Mouse (Mus musculus) CH12.LX (cell line): ENCODE results near the gene Arhgef40. TPM values are rescaled to one million over a fixed set of nuclear protein-coding genes. Genes with fewer than 3 reads are reported as not detected.
A peak's percentile ranks its signal among the peaks of the same experiment; 100 is the strongest.

ENCODE experiments used
- DNase-seq: peaks from one replicate; pipeline ENCODE4 v3.0.0-alpha.2; 2013; ENCODE audit errors: extremely low read depth
- H3K27ac ChIP-seq: 2 replicates; pipeline ENCODE4 v1.5.1; 2012; ENCODE audit warnings: low read depth, mild to moderate bottlenecking, control low read depth, moderate library complexity; ENCODE audit not compliant: insufficient read depth
- H3K27me3 ChIP-seq: replicated peaks from 2 replicates; pipeline ENCODE3; 2012; ENCODE audit warnings: inconsistent platforms
- H3K36me3 ChIP-seq, 2 experiments: replicated peaks in 1 of 2; 2 replicates each; pipeline versions ENCODE3 to v1.6.1; 2012; ENCODE audit warnings: inconsistent platforms in 1 of 2, low read length in 1 of 2, mild to moderate bottlenecking in 1 of 2, mixed read lengths in 1 of 2, moderate library complexity in 1 of 2; ENCODE audit not compliant: control insufficient read depth in 1 of 2, insufficient read depth in 1 of 2
- H3K4me1 ChIP-seq, 2 experiments: 2 replicates each; pipeline ENCODE4 v1.6.1; 2012; ENCODE audit warnings: inconsistent platforms in 1 of 2, moderate library complexity in 1 of 2; ENCODE audit not compliant: insufficient read depth in 2 of 2, control insufficient read depth in 1 of 2
- H3K4me2 ChIP-seq: 2 replicates; pipeline ENCODE4 v1.6.1; 2012; ENCODE audit warnings: low read depth, mild to moderate bottlenecking, control low read depth; ENCODE audit not compliant: poor library complexity, insufficient read depth, severe bottlenecking
- H3K4me3 ChIP-seq, 3 experiments: fragments of 150-350 bp in 1 of 3; sonication (generic) in 1 of 3; replicated peaks in 1 of 3; 2 replicates each; pipeline versions ENCODE3 to v1.5.1; 2011 to 2012; ENCODE audit warnings: low read depth in 2 of 3, low read length in 2 of 3, mild to moderate bottlenecking in 2 of 3, moderate library complexity in 2 of 3, control low read depth in 1 of 3, improper control_type of control experiment in 1 of 3, inconsistent platforms in 1 of 3, mixed read lengths in 1 of 3; ENCODE audit not compliant: poor library complexity in 1 of 3
- H3K79me2 ChIP-seq: replicated peaks from 2 replicates; pipeline ENCODE4 v1.6.1; 2012; ENCODE audit warnings: mild to moderate bottlenecking, moderate library complexity; ENCODE audit not compliant: control insufficient read depth, poor library complexity, insufficient read depth, severe bottlenecking; ENCODE audit errors: extremely low read depth
- H3K9ac ChIP-seq: 2 replicates; pipeline ENCODE4 v1.6.1; 2012; ENCODE audit warnings: low read depth, mild to moderate bottlenecking, control low read depth, moderate library complexity; ENCODE audit not compliant: insufficient read depth
- H3K9me3 ChIP-seq: replicated peaks from 2 replicates; pipeline ENCODE3; 2012; ENCODE audit warnings: low read length, inconsistent platforms, mixed read lengths
- BHLHE40 ChIP-seq: IDR thresholded peaks from 2 replicates; pipeline ENCODE4 v1.6.1; 2011; ENCODE audit warnings: mild to moderate bottlenecking, low read depth, low read length, improper control_type of control experiment
- CHD1 ChIP-seq: IDR thresholded peaks from 2 replicates; pipeline ENCODE4 v1.6.1; 2012; ENCODE audit warnings: low read depth, low read length, improper control_type of control experiment, inconsistent platforms
- CTCF ChIP-seq, 2 experiments: IDR thresholded peaks in 1 of 2; conservative IDR thresholded peaks in 1 of 2; 2 replicates each; pipeline ENCODE4 v1.5.1; 2011 to 2012; ENCODE audit warnings: low read depth in 2 of 2, low read length in 2 of 2, improper control_type of control experiment in 1 of 2, inconsistent platforms in 1 of 2, mild to moderate bottlenecking in 1 of 2, moderate library complexity in 1 of 2
- E2F4 ChIP-seq: IDR thresholded peaks from 2 replicates; pipeline ENCODE4 v1.6.1; 2011; ENCODE audit warnings: low read depth, low read length, improper control_type of control experiment; ENCODE audit not compliant: insufficient replicate concordance
- ELF1 ChIP-seq: IDR thresholded peaks from 2 replicates; pipeline ENCODE4 v1.6.1; 2014; ENCODE audit warnings: low read depth, mild to moderate bottlenecking, inconsistent platforms, low read length, improper control_type of control experiment
- EP300 ChIP-seq: IDR thresholded peaks from 2 replicates; pipeline ENCODE4 v1.6.1; 2011; ENCODE audit warnings: low read length, improper control_type of control experiment
- ETS1 ChIP-seq: conservative IDR thresholded peaks from 2 replicates; pipeline ENCODE4 v1.6.1; 2012; ENCODE audit warnings: low read depth, mild to moderate bottlenecking, inconsistent platforms, low read length, improper control_type of control experiment, moderate library complexity
- GABPA ChIP-seq: IDR thresholded peaks from 2 replicates; pipeline ENCODE4 v1.6.1; 2012; ENCODE audit warnings: low read depth, low read length, improper control_type of control experiment, inconsistent platforms; ENCODE audit not compliant: insufficient replicate concordance
- IRF4 ChIP-seq: IDR thresholded peaks from 2 replicates; pipeline ENCODE4 v1.6.1; 2014; ENCODE audit warnings: low read depth, mild to moderate bottlenecking, inconsistent platforms, low read length, improper control_type of control experiment
- KAT2A ChIP-seq: IDR thresholded peaks from 2 replicates; pipeline ENCODE4 v1.6.1; 2012; ENCODE audit warnings: low read length, improper control_type of control experiment, inconsistent platforms; ENCODE audit not compliant: insufficient replicate concordance
- MEF2A ChIP-seq: IDR thresholded peaks from 2 replicates; pipeline ENCODE4 v1.6.1; 2014; ENCODE audit warnings: low read depth, mild to moderate bottlenecking, inconsistent platforms, low read length, improper control_type of control experiment, borderline replicate concordance
- MXI1 ChIP-seq: IDR thresholded peaks from 2 replicates; pipeline ENCODE4 v1.6.1; 2011; ENCODE audit warnings: mild to moderate bottlenecking, low read depth, low read length, improper control_type of control experiment
- MYC ChIP-seq: IDR thresholded peaks from 2 replicates; pipeline ENCODE4 v1.6.1; 2011; ENCODE audit warnings: low read depth, mild to moderate bottlenecking, improper control_type of control experiment, low read length
- NELFE ChIP-seq: IDR thresholded peaks from 2 replicates; pipeline ENCODE4 v1.6.1; 2011; ENCODE audit warnings: low read depth, low read length, improper control_type of control experiment
- NRF1 ChIP-seq: IDR thresholded peaks from 2 replicates; pipeline ENCODE4 v1.6.1; 2014; ENCODE audit warnings: low read depth, mild to moderate bottlenecking, inconsistent platforms, low read length, improper control_type of control experiment, moderate library complexity
- POLR2A ChIP-seq: IDR thresholded peaks from 2 replicates; pipeline ENCODE4 v1.6.1; 2011; ENCODE audit warnings: low read depth, mild to moderate bottlenecking, improper control_type of control experiment, low read length
- POLR2AphosphoS2 ChIP-seq: IDR thresholded peaks from 2 replicates; pipeline ENCODE4 v1.6.1; 2011; ENCODE audit warnings: low read depth, low read length, improper control_type of control experiment
- RAD21 ChIP-seq: IDR thresholded peaks from 2 replicates; pipeline ENCODE4 v1.6.1; 2011; ENCODE audit warnings: low read depth, mild to moderate bottlenecking, low read length, improper control_type of control experiment, moderate library complexity
- SIN3A ChIP-seq: IDR thresholded peaks from 2 replicates; pipeline ENCODE4 v1.6.1; 2012; ENCODE audit warnings: low read length, improper control_type of control experiment, inconsistent platforms
- SMC3 ChIP-seq: IDR thresholded peaks from 2 replicates; pipeline ENCODE4 v1.6.1; 2011; ENCODE audit warnings: low read depth, low read length, improper control_type of control experiment
- TBP ChIP-seq: conservative IDR thresholded peaks from 2 replicates; pipeline ENCODE4 v1.6.1; 2011; ENCODE audit warnings: low read depth, low read length, improper control_type of control experiment
- TCF12 ChIP-seq: IDR thresholded peaks from 2 replicates; pipeline ENCODE4 v1.6.1; 2014; ENCODE audit warnings: low read depth, mild to moderate bottlenecking, inconsistent platforms, low read length, improper control_type of control experiment
- USF2 ChIP-seq: conservative IDR thresholded peaks from 2 replicates; pipeline ENCODE4 v1.6.1; 2011; ENCODE audit warnings: low read depth, low read length, improper control_type of control experiment
- ZKSCAN1 ChIP-seq: IDR thresholded peaks from 2 replicates; pipeline ENCODE4 v1.6.1; 2012; ENCODE audit warnings: low read depth, inconsistent platforms, low read length, improper control_type of control experiment, borderline replicate concordance
- ZMIZ1 ChIP-seq: IDR thresholded peaks from 2 replicates; pipeline ENCODE4 v1.6.1; 2012; ENCODE audit warnings: low read depth, mild to moderate bottlenecking, inconsistent platforms, low read length, improper control_type of control experiment
- dilution Hi-C: fragments of 300-500 bp; cut with MboI; formaldehyde crosslinking; loops from 2 replicates; pipeline ENCODE4 v1.14.3; 2020; ENCODE audit warnings: low sequenced_read_pairs; ENCODE audit not compliant: extremely low pct_unique_long_range_greater_than_20kb, extremely low pct_ligation_motif_present
- in situ Hi-C: fragments of 300-500 bp; cut with MboI; formaldehyde crosslinking; loops from 3 replicates; pipeline ENCODE4 v1.14.3; 2019; ENCODE audit warnings: low sequenced_read_pairs, low pct_ligation_motif_present, low pct_unique_long_range_greater_than_20kb, mixed read lengths
- polyA plus RNA-seq: library from polyadenylated mRNA; unstranded; fragments of >175 nt; gene quantifications from 2 replicates; pipeline ENCODE4 v1.2.1, GENCODE M21; 2012; ENCODE audit warnings: low read depth; ENCODE audit not compliant: insufficient read length
- total RNA-seq, 2 experiments: library from RNA; depleted of rRNA; stranded (reverse); fragments of 300-350 nt in 1 of 2; fragments of >200 nt in 1 of 2; gene quantifications; 2 replicates each; pipeline ENCODE4 v1.2.3; 2012 to 2014

Arhgef40 gene
- total and polyA plus RNA-seq, 3 experiments, result 0.62 to 3.8 (median 1.1) TPM

GRCm38 (mm10) chr14:52019590-52020340 lies 35.2 kb downstream of the Arhgef40 start (continued):
- TF ChIP-seq POLR2AphosphoS2 (peak; percentile 86), NRF1 (peak; percentile 76), ELF1 (peak; percentile 80), TCF12 (peak; percentile 60; the same call in 1 of the 2 replicates), MYC (peak; percentile 59; the same call in 1 of the 2 replicates), SIN3A (peak; percentile 61), CHD1 (peak; percentile 97), SMC3 (no peak), ZMIZ1 (peak; percentile 62), USF2 (peak; percentile 73), GABPA (peak; percentile 57; the same call in 1 of the 2 replicates), ETS1 (0 out of 2 replicates have a peak, but pooled peaks have one; percentile 34), KAT2A (peak; percentile 89; the same call in 1 of the 2 replicates), ZKSCAN1 (no peak), POLR2A (peak; percentile 66), MXI1 (peak; percentile 80), CTCF (conservative IDR thresholded peaks at IDR 0.05 in 1 of 2, IDR thresholded peaks at IDR 0.05 in 1 of 2; ENCODE audit: low read depth in 2 of 2, low read length in 2 of 2) (peak in 1 of 2 experiments; percentile 66; a peak in 2 of 4 replicates)
- TF ChIP-seq, all 38 proteins: peak for 25

GRCm38 (mm10) chr14:52020486-52021137 lies 36.1 kb downstream of the Arhgef40 start, which contains the start of gene Zfp219:
Gene Zfp219, minus strand, starts transcription at chr14:52020733.
- peak within 1 kb of the TSS; percentile 67 to 72 (median 71) for H3K4me3 ChIP-seq
- dilution Hi-C loops, result no loop called here
- no peaks in the 10 kb centered on the region for H3K9me3 ChIP-seq
- no peaks in the 10 kb centered on the region for H3K27me3 ChIP-seq
- TF ChIP-seq SIN3A, result peak; percentile 63; the same call in 1 of the 2 replicates
- TF ChIP-seq SMC3, result peak; percentile 59
- TF ChIP-seq POLR2A, result peak; percentile 72
- no peak for TF ChIP-seq EP300
- TF ChIP-seq ETS1, result peak; percentile 28; the same call in 1 of the 2 replicates
- peak; percentile 42; the same call in 1 of the 2 replicates for TF ChIP-seq NELFE
- peak; percentile 47; the same call in 1 of the 2 replicates for TF ChIP-seq ZMIZ1
- TF ChIP-seq MEF2A, result 0 out of 2 replicates have a peak, but pooled peaks have one; percentile 9
- peak; percentile 52; the same call in 1 of the 2 replicates for TF ChIP-seq IRF4
- TF ChIP-seq E2F4, result no peak
- TF ChIP-seq BHLHE40, result no peak
- peak; percentile 73 for TF ChIP-seq RAD21
- TF ChIP-seq TBP, result peak; percentile 58; the same call in 1 of the 2 replicates
- peak in 1 of 2 experiments; percentile 83; a peak in 2 of 4 replicates for TF ChIP-seq CTCF (conservative IDR thresholded peaks at IDR 0.05 in 1 of 2, IDR thresholded peaks at IDR 0.05 in 1 of 2; ENCODE audit: low read depth in 2 of 2, low read length in 2 of 2)
- TF ChIP-seq, all 38 proteins: peak for 11
- peak; percentile 92 for DNase-seq
- Histone ChIP-seq H3K27ac (peak within 1 kb of the TSS; percentile 95), H3K36me3 (peaks cover 0 to 17% of the 10 kb centered on the region in 2 experiments), H3K4me2 (peak within 1 kb of the TSS; percentile 72), H3K9ac (peak within 1 kb of the TSS; percentile 94), H3K79me2 (no peaks in the 10 kb centered on the region; the same call in 1 of the 2 replicates), H3K4me1 (peaks cover 23 to 51% of the 10 kb centered on the region in 2 experiments)
- in situ Hi-C loops, result loop anchor here (5.0 kb wide), 1 partner anchor 113 kb away; no protein-coding TSS in a partner anchor
